Mouse (Mus musculus): ENCODE measurements around the gene Zswim2. TPM values are rescaled to one million over a fixed set of nuclear protein-coding genes. Genes with fewer than 3 reads are reported as not detected.

Gene Zswim2
- polyA plus RNA-seq, 2 experiments: not detected

DNA sequence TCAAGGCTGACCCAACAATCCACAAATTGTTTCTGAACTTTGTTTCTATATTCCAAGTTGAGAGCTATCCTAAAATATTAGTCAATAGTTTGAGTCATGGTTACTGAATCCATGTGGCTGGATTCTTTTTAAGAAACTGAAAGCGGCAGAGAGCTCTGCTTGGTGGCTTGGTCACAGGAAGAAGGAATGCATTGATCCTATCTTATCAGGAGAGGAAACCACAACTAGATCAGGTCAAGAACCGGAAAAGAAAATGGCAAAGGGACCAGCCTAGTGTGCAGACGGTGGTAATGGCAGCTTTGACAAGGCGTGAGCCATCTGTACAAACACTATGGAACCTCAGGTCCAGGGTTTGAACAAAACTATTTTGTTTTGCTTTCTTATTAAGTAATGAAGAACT lies 764 bp upstream of the Zswim2 start:
- no peak overlapping the region for H3K27ac ChIP-seq (replicated peaks; ENCODE audit: low read depth, low read length)
- H3K27me3 ChIP-seq (ENCODE audit: control insufficient read depth, insufficient read depth, low read length): no peaks in the 10 kb centered on the region
- no peaks in the 10 kb centered on the region for H3K9me3 ChIP-seq (ENCODE audit: control insufficient read depth, low read length)
- H3K4me1 ChIP-seq (ENCODE audit: control insufficient read depth, insufficient read depth, low read length): peaks cover 5% of the 10 kb centered on the region
- TF ChIP-seq POLR2A (IDR thresholded peaks at IDR 0.05; ENCODE audit: borderline replicate concordance, extremely low read depth, insufficient read depth, insufficient read length): no peak
- no peak overlapping the region for H3K4me2 ChIP-seq (replicated peaks; ENCODE audit: low read depth, low read length, severe bottlenecking)
- no peak overlapping the region for H3K4me3 ChIP-seq (replicated peaks; ENCODE audit: low read length)
- DNase-seq (ENCODE audit: low spot score) (no peak), ATAC-seq (ENCODE audit: low FRiP score, low read depth) (no peak)
- WGBS: 80% methylated on average over 4 of the region's 4 CpGs
- H3K9ac ChIP-seq (ENCODE audit: low read depth, low read length, severe bottlenecking): no peak overlapping the region
- no peaks in the 10 kb centered on the region for H3K36me3 ChIP-seq (ENCODE audit: control insufficient read depth, insufficient read depth, low read length)

GRCm38 (mm10) chr2:83941378-83941777 lies 350 bp upstream of the Zswim2 start:
- H3K27ac ChIP-seq (replicated peaks; ENCODE audit: low read depth, low read length): no peak overlapping the region
- H3K4me2 ChIP-seq (replicated peaks; ENCODE audit: low read depth, low read length, severe bottlenecking): peak overlapping the region; percentile 44
- no peaks in the 10 kb centered on the region for H3K36me3 ChIP-seq (ENCODE audit: control insufficient read depth, insufficient read depth, low read length)
- no peak for ATAC-seq (ENCODE audit: low FRiP score, low read depth)
- H3K27me3 ChIP-seq (ENCODE audit: control insufficient read depth, insufficient read depth, low read length): no peaks in the 10 kb centered on the region
- peak overlapping the region; percentile 16; the same call in 1 of the 2 replicates for H3K4me3 ChIP-seq (replicated peaks; ENCODE audit: low read length)
- peaks cover 5% of the 10 kb centered on the region for H3K4me1 ChIP-seq (ENCODE audit: control insufficient read depth, insufficient read depth, low read length)
- 48% methylated on average over 3 of the region's 3 CpGs for WGBS
- DNase-seq (ENCODE audit: low spot score): no peak
- H3K9ac ChIP-seq (ENCODE audit: low read depth, low read length, severe bottlenecking): no peak overlapping the region
- no peaks in the 10 kb centered on the region for H3K9me3 ChIP-seq (ENCODE audit: control insufficient read depth, low read length)
- no peak for TF ChIP-seq POLR2A (IDR thresholded peaks at IDR 0.05; ENCODE audit: borderline replicate concordance, extremely low read depth, insufficient read depth, insufficient read length)

GRCm38 (mm10) chr2:83929478-83930088 lies 11.4 kb downstream of the Zswim2 start:
- ATAC-seq (ENCODE audit: low FRiP score, low read depth) (no peak; the same call in 1 of the 2 replicates), DNase-seq (ENCODE audit: low spot score) (no peak)
- no peaks in the 10 kb centered on the region for H3K36me3 ChIP-seq (ENCODE audit: control insufficient read depth, insufficient read depth, low read length)
- no peaks in the 10 kb centered on the region for H3K9me3 ChIP-seq (ENCODE audit: control insufficient read depth, low read length)
- TF ChIP-seq POLR2A (IDR thresholded peaks at IDR 0.05; ENCODE audit: borderline replicate concordance, extremely low read depth, insufficient read depth, insufficient read length): no peak
- no peak overlapping the region for H3K27ac ChIP-seq (replicated peaks; ENCODE audit: low read depth, low read length)
- WGBS: 49% methylated on average over 2 of the region's 2 CpGs
- H3K4me3 ChIP-seq (replicated peaks; ENCODE audit: low read length): no peak overlapping the region
- no peaks in the 10 kb centered on the region for H3K4me1 ChIP-seq (ENCODE audit: control insufficient read depth, insufficient read depth, low read length)
- H3K4me2 ChIP-seq (replicated peaks; ENCODE audit: low read depth, low read length, severe bottlenecking): no peak overlapping the region
- no peaks in the 10 kb centered on the region for H3K27me3 ChIP-seq (ENCODE audit: control insufficient read depth, insufficient read depth, low read length)
- no peak overlapping the region for H3K9ac ChIP-seq (ENCODE audit: low read depth, low read length, severe bottlenecking)

- WGBS: 86% methylated on average over 2 of the region's 2 CpGs
- Histone ChIP-seq H3K27me3 (ENCODE audit: control insufficient read depth, insufficient read depth, low read length) (no peaks in the 10 kb centered on the region), H3K4me2 (replicated peaks; ENCODE audit: low read depth, low read length, severe bottlenecking) (no peak overlapping the region), H3K4me3 (replicated peaks; ENCODE audit: low read length) (no peak overlapping the region), H3K27ac (replicated peaks; ENCODE audit: low read depth, low read length) (no peak overlapping the region), H3K9ac (ENCODE audit: low read depth, low read length, severe bottlenecking) (no peak overlapping the region), H3K36me3 (ENCODE audit: control insufficient read depth, insufficient read depth, low read length) (no peaks in the 10 kb centered on the region), H3K4me1 (ENCODE audit: control insufficient read depth, insufficient read depth, low read length) (no peaks in the 10 kb centered on the region), H3K9me3 (ENCODE audit: control insufficient read depth, low read length) (no peaks in the 10 kb centered on the region)
- ATAC-seq (ENCODE audit: low FRiP score, low read depth): no peak
- no peak for DNase-seq (ENCODE audit: low spot score)
- no peak for TF ChIP-seq POLR2A (IDR thresholded peaks at IDR 0.05; ENCODE audit: borderline replicate concordance, extremely low read depth, insufficient read depth, insufficient read length)
These were observed 39.0 kb downstream of the Zswim2 start for GRCm38 (mm10) chr2:83901896-83902540.

GRCm38 (mm10) chr2:83893701-83894100 lies 47.3 kb downstream of the Zswim2 start:
- Histone ChIP-seq H3K36me3 (ENCODE audit: control insufficient read depth, insufficient read depth, low read length) (no peaks in the 10 kb centered on the region), H3K4me2 (replicated peaks; ENCODE audit: low read depth, low read length, severe bottlenecking) (no peak overlapping the region), H3K27me3 (ENCODE audit: control insufficient read depth, insufficient read depth, low read length) (no peaks in the 10 kb centered on the region), H3K9ac (ENCODE audit: low read depth, low read length, severe bottlenecking) (no peak overlapping the region), H3K4me3 (replicated peaks; ENCODE audit: low read length) (no peak overlapping the region), H3K9me3 (ENCODE audit: control insufficient read depth, low read length) (no peaks in the 10 kb centered on the region), H3K27ac (replicated peaks; ENCODE audit: low read depth, low read length) (no peak overlapping the region), H3K4me1 (ENCODE audit: control insufficient read depth, insufficient read depth, low read length) (no peaks in the 10 kb centered on the region)
- ATAC-seq (ENCODE audit: low FRiP score, low read depth) (no peak), DNase-seq (ENCODE audit: low spot score) (no peak)
- WGBS: 89% methylated on average over 2 of the region's 2 CpGs
- TF ChIP-seq POLR2A (IDR thresholded peaks at IDR 0.05; ENCODE audit: borderline replicate concordance, extremely low read depth, insufficient read depth, insufficient read length): no peak

Data from limb, embryonic 14.5 days (tissue).